Mouse (Mus musculus): ENCODE results near the gene Osbpl10. TPM values are rescaled to one million over a fixed set of nuclear protein-coding genes. Genes with fewer than 3 reads are reported as not detected.

The Osbpl10 gene
- polyA plus RNA-seq, 1 experiment, result not detected

GRCm38 (mm10) chr9:114964093-114964492, 14.3 kb upstream of the Osbpl10 start:
- TF ChIP-seq GATA1 (IDR thresholded peaks at IDR 0.05; ENCODE audit: low read length), result no peak

GRCm38 (mm10) chr9:114977461-114978280, 698 bp upstream of the Osbpl10 start:
- TF ChIP-seq GATA1 (IDR thresholded peaks at IDR 0.05; ENCODE audit: low read length), result no peak

GRCm38 (mm10) chr9:114979969-114980368, 1.6 kb downstream of the Osbpl10 start:
- TF ChIP-seq GATA1 (IDR thresholded peaks at IDR 0.05; ENCODE audit: low read length), result no peak

GRCm38 (mm10) chr9:114982689-114983360, 4.5 kb downstream of the Osbpl10 start, which contains the start of gene Rps27rt:
TSS of gene Rps27rt (minus strand) at chr9:114982739.
- no peak for TF ChIP-seq GATA1 (IDR thresholded peaks at IDR 0.05; ENCODE audit: low read length)

- TF ChIP-seq GATA1 (IDR thresholded peaks at IDR 0.05; ENCODE audit: low read length), result no peak
These were observed 7.4 kb downstream of the Osbpl10 start for GRCm38 (mm10) chr9:114985741-114986140.

GRCm38 (mm10) chr9:114986361-114986760, 8.0 kb downstream of the Osbpl10 start:
- no peak for TF ChIP-seq GATA1 (IDR thresholded peaks at IDR 0.05; ENCODE audit: low read length)

GRCm38 (mm10) chr9:114988029-114988428, 9.7 kb downstream of the Osbpl10 start:
- no peak for TF ChIP-seq GATA1 (IDR thresholded peaks at IDR 0.05; ENCODE audit: low read length)

GRCm38 (mm10) chr9:114988610-114989327, 10.4 kb downstream of the Osbpl10 start:
- TF ChIP-seq GATA1 (IDR thresholded peaks at IDR 0.05; ENCODE audit: low read length), result no peak

- TF ChIP-seq GATA1 (IDR thresholded peaks at IDR 0.05; ENCODE audit: low read length), result no peak
These were observed 12.1 kb downstream of the Osbpl10 start for GRCm38 (mm10) chr9:114990421-114990820.

- no peak for TF ChIP-seq GATA1 (IDR thresholded peaks at IDR 0.05; ENCODE audit: low read length)
These were observed 14.2 kb downstream of the Osbpl10 start for GRCm38 (mm10) chr9:114992528-114992927.

GRCm38 (mm10) chr9:114995250-114995649, 16.9 kb downstream of the Osbpl10 start:
- no peak for TF ChIP-seq GATA1 (IDR thresholded peaks at IDR 0.05; ENCODE audit: low read length)

- TF ChIP-seq GATA1 (IDR thresholded peaks at IDR 0.05; ENCODE audit: low read length), result no peak
These were observed 17.3 kb downstream of the Osbpl10 start for GRCm38 (mm10) chr9:114995716-114996115.

GRCm38 (mm10) chr9:114996489-114996888, 18.1 kb downstream of the Osbpl10 start:
- no peak for TF ChIP-seq GATA1 (IDR thresholded peaks at IDR 0.05; ENCODE audit: low read length)

GRCm38 (mm10) chr9:114999010-114999770, 20.8 kb downstream of the Osbpl10 start:
- no peak for TF ChIP-seq GATA1 (IDR thresholded peaks at IDR 0.05; ENCODE audit: low read length)

GRCm38 (mm10) chr9:114999771-115000146, 21.4 kb downstream of the Osbpl10 start:
- TF ChIP-seq GATA1 (IDR thresholded peaks at IDR 0.05; ENCODE audit: low read length), result no peak

All from G1E-ER4 (cell line).